Mouse (Mus musculus) limb, embryonic 13.5 days (tissue): ENCODE measurements around the gene Lamtor2. TPM values are rescaled to one million over a fixed set of nuclear protein-coding genes. Genes with fewer than 3 reads are reported as not detected.
"Not testable (repeated sequence)": the region's sequence is repeated elsewhere in the genome, so short reads cannot be mapped to it uniquely, and the experiment has no call there.

ENCODE experiments used
- ATAC-seq: fragments of 200-750 bp; cut with Nextera tagmentation; 2 replicates; pipeline ENCODE4 v1.8.0; 2017; ENCODE audit warnings: low read depth, moderate number of reproducible peaks, moderate TSS enrichment; ENCODE audit not compliant: low FRiP score
- H3K27ac ChIP-seq: fragments of 300-500 bp; sonication (generic); 2 replicates; pipeline ENCODE4 v1.5.1; 2015; ENCODE audit warnings: inconsistent platforms, mild to moderate bottlenecking, moderate library complexity
- H3K27me3 ChIP-seq: fragments of 300-500 bp; sonication (generic); 2 replicates; pipeline ENCODE4 v1.6.1; 2015; ENCODE audit warnings: mild to moderate bottlenecking, inconsistent platforms
- H3K36me3 ChIP-seq: fragments of 300-500 bp; sonication (generic); 2 replicates; pipeline ENCODE4 v1.6.1; 2015; ENCODE audit warnings: inconsistent platforms, mild to moderate bottlenecking, moderate library complexity
- H3K4me1 ChIP-seq: fragments of 300-500 bp; sonication (generic); 2 replicates; pipeline ENCODE4 v1.6.1; 2015; ENCODE audit warnings: inconsistent platforms
- H3K4me2 ChIP-seq: fragments of 300-500 bp; sonication (generic); replicated peaks from 2 replicates; pipeline ENCODE4 v1.6.1; 2015; ENCODE audit warnings: inconsistent platforms, mild to moderate bottlenecking, moderate library complexity
- H3K4me3 ChIP-seq: fragments of 300-500 bp; sonication (generic); 2 replicates; pipeline ENCODE4 v1.5.1; 2015; ENCODE audit warnings: moderate library complexity, mild to moderate bottlenecking, inconsistent platforms
- H3K9ac ChIP-seq: fragments of 300-500 bp; sonication (generic); 2 replicates; pipeline ENCODE4 v1.6.1; 2015; ENCODE audit warnings: mild to moderate bottlenecking, inconsistent platforms
- H3K9me3 ChIP-seq: fragments of 300-500 bp; sonication (generic); 2 replicates; pipeline ENCODE4 v1.6.1; 2016; ENCODE audit warnings: inconsistent platforms
- WGBS: fragments of 180-500 bp; shearing (Covaris S2); methylation state at CpG from one replicate; pipeline ENCODE4 v1.1.7; 2015; 5-methylcytosine and 5-hydroxymethylcytosine counted together
- polyA plus RNA-seq: library from polyadenylated mRNA; unstranded; fragments of >200 nt; fragmentation: Nextera tagmentation; extraction: Ambion mirVana; gene quantifications from 2 replicates; pipeline ENCODE4 v1.2.1, GENCODE M21; 2015

Lamtor2 gene
- polyA plus RNA-seq, 1 experiment from 2014 or later: 147 TPM

- Histone ChIP-seq H3K27ac (no peak overlapping the region), H3K9ac (no peak overlapping the region)
- WGBS: 49% methylated on average over 8 of the region's 8 CpGs
These were observed 25.9 kb upstream of the Lamtor2 start for GRCm38 (mm10) chr3:88578498-88579424.

GRCm38 (mm10) chr3:88577846-88578245 lies 25.0 kb upstream of the Lamtor2 start:
- H3K9ac ChIP-seq, H3K9me3 ChIP-seq, H3K4me2 ChIP-seq, ATAC-seq, H3K4me3 ChIP-seq, H3K27me3 ChIP-seq, H3K27ac ChIP-seq: not testable (repeated sequence)
- peaks cover 17% of the 10 kb centered on the region for H3K4me1 ChIP-seq
- peaks cover 20% of the 10 kb centered on the region for H3K36me3 ChIP-seq
- 83% methylated on average over 5 of the region's 5 CpGs for WGBS

More at GRCm38 (mm10) chr3:88578498-88579424, 25.9 kb upstream of the Lamtor2 start:
- peak; percentile 12; the same call in 1 of the 2 replicates for ATAC-seq
- Histone ChIP-seq H3K9me3 (no peaks in the 10 kb centered on the region), H3K36me3 (peaks cover 29% of the 10 kb centered on the region), H3K4me1 (peaks cover 17% of the 10 kb centered on the region), H3K4me2 (peak overlapping the region; percentile 77), H3K27me3 (no peaks in the 10 kb centered on the region), H3K4me3 (peak overlapping the region; percentile 71)

- Histone ChIP-seq H3K27me3 (no peaks in the 10 kb centered on the region), H3K9me3 (no peaks in the 10 kb centered on the region), H3K4me1 (peaks cover 10% of the 10 kb centered on the region), H3K4me3 (no peak within 1 kb of the TSS), H3K27ac (no peak within 1 kb of the TSS), H3K36me3 (peaks cover 3% of the 10 kb centered on the region), H3K4me2 (no peak within 1 kb of the TSS), H3K9ac (no peak within 1 kb of the TSS)
- WGBS: 85% methylated on average over 3 of the region's 3 CpGs
- no peak for ATAC-seq
These were observed 22.7 kb upstream of the Lamtor2 start, which contains the start of gene Ssr2 for GRCm38 (mm10) chr3:88575540-88575939. Gene Ssr2 (plus strand): TSS chr3:88575876.

GRCm38 (mm10) chr3:88573810-88574209 lies 20.9 kb upstream of the Lamtor2 start:
- H3K27me3 ChIP-seq: no peaks in the 10 kb centered on the region
- no peak overlapping the region for H3K9ac ChIP-seq
- no peak overlapping the region for H3K4me2 ChIP-seq
- H3K9me3 ChIP-seq: no peaks in the 10 kb centered on the region
- WGBS: 73% methylated on average over 2 of the region's 2 CpGs
- H3K27ac ChIP-seq: no peak overlapping the region
- H3K4me3 ChIP-seq: no peak overlapping the region
- H3K36me3 ChIP-seq: peaks cover 20% of the 10 kb centered on the region
- 0 out of 2 replicates have a peak, but pooled peaks cover under 1% of the 10 kb centered on the region for H3K4me1 ChIP-seq
- ATAC-seq: no peak

GRCm38 (mm10) chr3:88572835-88573234 lies 20.0 kb upstream of the Lamtor2 start:
- Histone ChIP-seq H3K4me2 (no peak overlapping the region), H3K4me3 (no peak overlapping the region), H3K36me3 (peaks cover 30% of the 10 kb centered on the region), H3K27ac (no peak overlapping the region), H3K4me1 (no peaks in the 10 kb centered on the region), H3K9me3 (no peaks in the 10 kb centered on the region), H3K27me3 (no peaks in the 10 kb centered on the region), H3K9ac (no peak overlapping the region)
- no peak for ATAC-seq
- WGBS: 66% methylated on average over 2 of the region's 2 CpGs

- Histone ChIP-seq H3K4me1 (no peaks in the 10 kb centered on the region), H3K4me3 (no peak overlapping the region), H3K36me3 (peaks cover 39% of the 10 kb centered on the region), H3K4me2 (no peak overlapping the region), H3K9me3 (no peaks in the 10 kb centered on the region), H3K27me3 (no peaks in the 10 kb centered on the region), H3K27ac (no peak overlapping the region), H3K9ac (no peak overlapping the region)
- 81% methylated on average over 1 of the region's 1 CpGs for WGBS
- no peak for ATAC-seq
These were observed 19.0 kb upstream of the Lamtor2 start for GRCm38 (mm10) chr3:88571856-88572255.

GRCm38 (mm10) chr3:88570341-88570740 lies 17.5 kb upstream of the Lamtor2 start:
- Histone ChIP-seq H3K9me3 (no peaks in the 10 kb centered on the region), H3K27me3 (no peaks in the 10 kb centered on the region), H3K27ac (no peak overlapping the region), H3K9ac (no peak overlapping the region), H3K36me3 (peaks cover 55% of the 10 kb centered on the region), H3K4me2 (no peak overlapping the region), H3K4me3 (no peak overlapping the region), H3K4me1 (no peaks in the 10 kb centered on the region)
- no peak for ATAC-seq
- 94% methylated on average over 10 of the region's 10 CpGs for WGBS

GRCm38 (mm10) chr3:88569694-88570093 lies 16.8 kb upstream of the Lamtor2 start:
- peaks cover 61% of the 10 kb centered on the region for H3K36me3 ChIP-seq

GRCm38 (mm10) chr3:88569093-88569492 lies 16.2 kb upstream of the Lamtor2 start:
- no peaks in the 10 kb centered on the region for H3K9me3 ChIP-seq
- H3K4me3 ChIP-seq: no peak overlapping the region
- H3K27me3 ChIP-seq: no peaks in the 10 kb centered on the region
- no peak overlapping the region for H3K27ac ChIP-seq
- no peak overlapping the region for H3K4me2 ChIP-seq
- no peak overlapping the region for H3K9ac ChIP-seq
- no peaks in the 10 kb centered on the region for H3K4me1 ChIP-seq
- 91% methylated on average over 2 of the region's 2 CpGs for WGBS
- no peak for ATAC-seq
- H3K36me3 ChIP-seq: peaks cover 67% of the 10 kb centered on the region

More at GRCm38 (mm10) chr3:88569694-88570093, 16.8 kb upstream of the Lamtor2 start:
- no peaks in the 10 kb centered on the region for H3K4me1 ChIP-seq
- H3K27ac ChIP-seq: no peak overlapping the region
- no peak overlapping the region for H3K4me2 ChIP-seq
- no peak for ATAC-seq
- H3K27me3 ChIP-seq: no peaks in the 10 kb centered on the region
- no peaks in the 10 kb centered on the region for H3K9me3 ChIP-seq
- H3K9ac ChIP-seq: no peak overlapping the region
- 94% methylated on average over 5 of the region's 5 CpGs for WGBS
- H3K4me3 ChIP-seq: no peak overlapping the region

- H3K4me1 ChIP-seq: no peaks in the 10 kb centered on the region
- H3K4me2 ChIP-seq: no peak overlapping the region
- no peaks in the 10 kb centered on the region for H3K27me3 ChIP-seq
- peaks cover 72% of the 10 kb centered on the region for H3K36me3 ChIP-seq
- H3K9me3 ChIP-seq: no peaks in the 10 kb centered on the region
- ATAC-seq: no peak
- no peak overlapping the region for H3K9ac ChIP-seq
- no peak overlapping the region for H3K27ac ChIP-seq
- WGBS: 96% methylated on average over 2 of the region's 2 CpGs
- H3K4me3 ChIP-seq: no peak overlapping the region
These were observed 15.7 kb upstream of the Lamtor2 start for GRCm38 (mm10) chr3:88568615-88569014.

- Histone ChIP-seq H3K4me3 (no peak overlapping the region), H3K9me3 (no peaks in the 10 kb centered on the region), H3K4me1 (no peaks in the 10 kb centered on the region), H3K27ac (no peak overlapping the region), H3K36me3 (peaks cover 79% of the 10 kb centered on the region), H3K9ac (no peak overlapping the region), H3K27me3 (no peaks in the 10 kb centered on the region), H3K4me2 (no peak overlapping the region)
- 96% methylated on average over 6 of the region's 6 CpGs for WGBS
- ATAC-seq: no peak
These were observed 15.0 kb upstream of the Lamtor2 start for GRCm38 (mm10) chr3:88567892-88568291.

GRCm38 (mm10) chr3:88566536-88567061 lies 13.7 kb upstream of the Lamtor2 start:
- Histone ChIP-seq H3K36me3 (peaks cover 92% of the 10 kb centered on the region), H3K4me2 (no peak overlapping the region), H3K4me1 (no peaks in the 10 kb centered on the region), H3K27me3 (no peaks in the 10 kb centered on the region), H3K4me3 (no peak overlapping the region), H3K9me3 (no peaks in the 10 kb centered on the region), H3K9ac (no peak overlapping the region), H3K27ac (no peak overlapping the region)
- ATAC-seq: no peak
- WGBS: 95% methylated on average over 4 of the region's 4 CpGs
